Mouse (Mus musculus): ENCODE measurements around the gene Slc52a3.

The Slc52a3 gene

GRCm38 (mm10) chr2:152048981-152049441 is 52.7 kb downstream of the Slc52a3 start:
- DNase-seq = peak; percentile 12

GRCm38 (mm10) chr2:152049611-152050270 is 53.4 kb downstream of the Slc52a3 start:
- no peak for DNase-seq

GRCm38 (mm10) chr2:152050316-152050715 is 54.0 kb downstream of the Slc52a3 start:
- DNase-seq = no peak

GRCm38 (mm10) chr2:152051985-152052384 is 55.7 kb downstream of the Slc52a3 start:
- DNase-seq = no peak

GRCm38 (mm10) chr2:152055406-152055805 is 59.1 kb downstream of the Slc52a3 start:
- no peak for DNase-seq

- no peak for DNase-seq
Measured at GRCm38 (mm10) chr2:152056368-152057251, 60.3 kb downstream of the Slc52a3 start.

- DNase-seq = no peak
Measured at GRCm38 (mm10) chr2:152057252-152057563, 60.9 kb downstream of the Slc52a3 start.

Data from liver (tissue).